Mouse (Mus musculus) heart, embryonic 15.5 days (tissue): ENCODE results near the gene Slx1b. TPM values are rescaled to one million over a fixed set of nuclear protein-coding genes. Genes with fewer than 3 reads are reported as not detected.

ENCODE experiments used
- ATAC-seq: fragments of 200-750 bp; cut with Nextera tagmentation; replicated peaks from 2 replicates; pipeline ENCODE4 v1.8.0; 2017; ENCODE audit warnings: low read depth, moderate TSS enrichment; ENCODE audit not compliant: insufficient number of reproducible peaks, insufficient read depth, low FRiP score
- H3K27ac ChIP-seq: fragments of 300-500 bp; sonication (generic); 2 replicates; pipeline ENCODE4 v1.5.1; 2015; ENCODE audit warnings: mild to moderate bottlenecking, inconsistent platforms
- H3K27me3 ChIP-seq: fragments of 300-500 bp; sonication (generic); 2 replicates; pipeline ENCODE4 v1.6.1; 2015; ENCODE audit warnings: inconsistent platforms
- H3K36me3 ChIP-seq: fragments of 300-500 bp; sonication (generic); 2 replicates; pipeline ENCODE4 v1.6.1; 2015; ENCODE audit warnings: mild to moderate bottlenecking, inconsistent platforms
- H3K4me1 ChIP-seq: fragments of 300-500 bp; sonication (generic); replicated peaks from 2 replicates; pipeline ENCODE4 v1.6.1; 2015; ENCODE audit warnings: inconsistent platforms
- H3K4me2 ChIP-seq: fragments of 300-500 bp; sonication (generic); 2 replicates; pipeline ENCODE4 v1.6.1; 2015; ENCODE audit warnings: inconsistent platforms, mild to moderate bottlenecking, moderate library complexity
- H3K4me3 ChIP-seq: fragments of 300-500 bp; sonication (generic); 2 replicates; pipeline ENCODE4 v1.5.1; 2015; ENCODE audit warnings: mild to moderate bottlenecking, inconsistent platforms
- H3K9ac ChIP-seq: fragments of 300-500 bp; sonication (generic); 2 replicates; pipeline ENCODE4 v1.6.1; 2015; ENCODE audit warnings: mild to moderate bottlenecking, inconsistent platforms
- H3K9me3 ChIP-seq: fragments of 300-500 bp; sonication (generic); replicated peaks from 2 replicates; pipeline ENCODE4 v1.6.1; 2016; ENCODE audit warnings: inconsistent platforms
- WGBS: fragments of 180-500 bp; shearing (Covaris S2); methylation state at CpG from one replicate; pipeline ENCODE4 v1.1.7; 2015; ENCODE audit warnings: mixed read lengths; 5-methylcytosine and 5-hydroxymethylcytosine counted together
- polyA plus RNA-seq: library from polyadenylated mRNA; unstranded; fragments of >200 nt; fragmentation: Nextera tagmentation; extraction: Ambion mirVana; gene quantifications from 2 replicates; pipeline ENCODE4 v1.2.1, GENCODE M21; 2015

Slx1b gene
- polyA plus RNA-seq, 1 experiment from 2014 or later = 6.7 TPM

DNA sequence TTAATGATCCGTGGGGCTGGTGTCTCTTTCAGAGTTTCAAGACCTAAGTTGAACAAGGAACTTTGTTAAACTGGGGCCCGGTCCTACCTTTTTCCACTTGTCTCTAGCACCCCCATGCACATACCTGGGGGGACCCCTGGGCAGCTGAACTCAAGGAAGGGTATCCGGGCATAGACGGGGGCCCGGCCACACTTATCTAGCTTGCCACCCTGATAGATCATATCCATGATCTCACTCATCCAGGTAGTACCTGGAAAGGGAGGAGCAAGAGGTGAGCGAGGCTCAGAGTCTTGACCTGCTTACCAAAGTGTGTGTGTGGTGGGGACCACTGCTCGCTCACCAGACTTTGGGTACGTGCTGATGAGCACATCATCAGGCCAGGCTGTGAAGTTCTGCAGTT, 20.5 kb downstream of the Slx1b start:
- Histone ChIP-seq H3K9me3 (no peaks in the 10 kb centered on the region), H3K4me1 (peaks cover 20% of the 10 kb centered on the region), H3K27ac (no peak overlapping the region), H3K4me3 (no peak overlapping the region), H3K9ac (no peak overlapping the region), H3K4me2 (0 out of 2 replicates have a peak overlapping the region, but pooled peaks have one; percentile 42), H3K27me3 (no peaks in the 10 kb centered on the region), H3K36me3 (peaks cover 7% of the 10 kb centered on the region)
- ATAC-seq = no peak
- 89% methylated on average over 8 of the region's 8 CpGs for WGBS

GRCm38 (mm10) chr7:126672111-126672510, 23.5 kb downstream of the Slx1b start:
- no peak overlapping the region for H3K9ac ChIP-seq

GRCm38 (mm10) chr7:126670152-126670551, 25.4 kb downstream of the Slx1b start:
- H3K4me3 ChIP-seq = no peak overlapping the region
- 0 out of 2 replicates have a peak, but pooled peaks cover 3% of the 10 kb centered on the region for H3K4me1 ChIP-seq
- no peak for ATAC-seq
- 75% methylated on average over 3 of the region's 3 CpGs for WGBS
- no peaks in the 10 kb centered on the region for H3K9me3 ChIP-seq
- H3K9ac ChIP-seq = no peak overlapping the region
- no peaks in the 10 kb centered on the region for H3K27me3 ChIP-seq
- H3K36me3 ChIP-seq = peaks cover 14% of the 10 kb centered on the region
- H3K4me2 ChIP-seq = no peak overlapping the region
- no peak overlapping the region for H3K27ac ChIP-seq

More at GRCm38 (mm10) chr7:126672111-126672510, 23.5 kb downstream of the Slx1b start:
- no peak for ATAC-seq
- no peak overlapping the region for H3K4me2 ChIP-seq
- WGBS = 91% methylated on average over 9 of the region's 9 CpGs
- no peak overlapping the region for H3K4me3 ChIP-seq
- peaks cover 20% of the 10 kb centered on the region for H3K4me1 ChIP-seq
- peaks cover 7% of the 10 kb centered on the region for H3K36me3 ChIP-seq
- H3K27ac ChIP-seq = no peak overlapping the region
- no peaks in the 10 kb centered on the region for H3K9me3 ChIP-seq
- no peaks in the 10 kb centered on the region for H3K27me3 ChIP-seq

DNA sequence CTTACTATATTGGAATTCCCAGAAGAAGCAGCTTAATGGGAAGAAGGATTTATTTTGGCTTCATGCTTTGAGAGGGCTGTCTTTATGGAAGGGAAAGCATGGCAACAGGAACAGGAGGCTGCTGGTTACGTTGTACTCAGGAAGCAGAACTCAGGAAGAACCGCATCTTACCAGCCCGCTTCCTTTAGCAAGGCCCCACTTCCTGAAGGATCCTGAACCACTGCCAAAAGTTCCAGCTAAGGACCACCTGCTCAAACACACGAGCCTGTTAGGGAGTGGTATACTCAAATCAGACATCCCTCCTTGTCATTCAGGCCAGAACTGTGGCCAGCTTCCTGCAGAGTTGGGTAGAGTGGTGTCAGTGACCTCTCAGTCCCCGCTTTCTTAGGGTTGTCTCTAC, 27.1 kb downstream of the Slx1b start:
- Histone ChIP-seq H3K27me3 (no peaks in the 10 kb centered on the region), H3K27ac (peak overlapping the region; percentile 77), H3K4me2 (no peak overlapping the region), H3K9me3 (no peaks in the 10 kb centered on the region), H3K4me3 (no peak overlapping the region), H3K9ac (no peak overlapping the region), H3K36me3 (peaks cover 19% of the 10 kb centered on the region), H3K4me1 (0 out of 2 replicates have a peak, but pooled peaks cover 3% of the 10 kb centered on the region)
- peak; percentile 62 for ATAC-seq
- 65% methylated on average over 5 of the region's 5 CpGs for WGBS

DNA sequence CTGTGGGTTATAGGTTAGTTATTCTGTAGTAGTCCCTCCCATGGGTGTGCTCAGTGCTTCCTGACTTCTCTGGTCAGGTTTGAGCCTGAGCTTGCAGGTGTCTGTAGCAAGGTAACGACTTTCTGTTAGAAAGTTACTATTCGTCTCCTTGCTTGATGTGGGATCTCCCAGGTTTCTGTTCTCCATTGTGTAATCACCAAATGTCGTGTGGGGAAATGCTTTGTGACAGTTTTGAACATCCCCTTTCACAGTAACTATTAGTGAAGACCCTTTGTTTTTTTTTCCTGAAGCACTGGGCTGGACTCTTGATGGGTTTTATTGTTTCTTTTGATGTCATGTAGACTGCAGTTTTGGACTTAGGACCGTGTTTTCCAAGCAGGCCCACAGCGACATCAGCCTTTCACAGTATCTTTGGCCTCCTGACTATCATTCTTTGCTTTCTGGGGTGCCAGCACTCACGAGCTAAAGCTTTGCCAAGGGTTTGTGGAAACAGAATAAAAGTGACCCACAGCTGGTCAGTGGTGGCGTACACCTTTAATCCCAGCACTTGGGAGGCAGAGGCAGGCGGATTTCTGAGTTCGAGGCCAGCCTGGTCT, 28.0 kb downstream of the Slx1b start:
- H3K36me3 ChIP-seq = peaks cover 16% of the 10 kb centered on the region
- 0 out of 2 replicates have a peak, but pooled peaks cover 3% of the 10 kb centered on the region for H3K4me1 ChIP-seq
- no peaks in the 10 kb centered on the region for H3K9me3 ChIP-seq
- no peak overlapping the region for H3K4me2 ChIP-seq
- peak overlapping the region; percentile 77 for H3K27ac ChIP-seq
- WGBS = 83% methylated on average over 9 of the region's 9 CpGs
- no peaks in the 10 kb centered on the region for H3K27me3 ChIP-seq
- H3K9ac ChIP-seq = no peak overlapping the region
- no peak for ATAC-seq
- H3K4me3 ChIP-seq = no peak overlapping the region

DNA sequence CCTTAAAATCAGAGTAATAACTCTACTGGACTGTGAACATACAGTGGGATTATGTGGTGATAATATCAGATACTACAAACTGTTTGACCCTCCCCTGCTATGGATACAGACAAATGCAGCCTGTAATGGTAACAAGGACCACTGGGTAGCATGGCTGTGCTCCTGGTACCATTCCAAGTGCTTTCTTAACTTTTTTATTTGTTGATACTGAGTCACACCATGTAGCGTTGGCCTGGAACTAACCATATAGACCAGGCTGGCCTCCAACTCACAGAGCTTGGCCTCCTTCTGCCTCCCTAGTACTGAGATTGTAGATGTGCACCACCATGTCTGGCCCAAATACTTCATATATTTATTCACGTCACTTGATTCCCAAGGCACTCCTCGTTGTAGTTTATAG, 30.3 kb downstream of the Slx1b start:
- H3K4me2 ChIP-seq = no peak overlapping the region
- 86% methylated on average over 3 of the region's 3 CpGs for WGBS
- no peak overlapping the region for H3K27ac ChIP-seq
- H3K9ac ChIP-seq = no peak overlapping the region
- no peaks in the 10 kb centered on the region for H3K9me3 ChIP-seq
- H3K4me1 ChIP-seq = 0 out of 2 replicates have a peak, but pooled peaks cover under 1% of the 10 kb centered on the region
- no peaks in the 10 kb centered on the region for H3K27me3 ChIP-seq
- ATAC-seq = no peak
- peaks cover 16% of the 10 kb centered on the region; the same call in 1 of the 2 replicates for H3K36me3 ChIP-seq
- no peak overlapping the region for H3K4me3 ChIP-seq

DNA sequence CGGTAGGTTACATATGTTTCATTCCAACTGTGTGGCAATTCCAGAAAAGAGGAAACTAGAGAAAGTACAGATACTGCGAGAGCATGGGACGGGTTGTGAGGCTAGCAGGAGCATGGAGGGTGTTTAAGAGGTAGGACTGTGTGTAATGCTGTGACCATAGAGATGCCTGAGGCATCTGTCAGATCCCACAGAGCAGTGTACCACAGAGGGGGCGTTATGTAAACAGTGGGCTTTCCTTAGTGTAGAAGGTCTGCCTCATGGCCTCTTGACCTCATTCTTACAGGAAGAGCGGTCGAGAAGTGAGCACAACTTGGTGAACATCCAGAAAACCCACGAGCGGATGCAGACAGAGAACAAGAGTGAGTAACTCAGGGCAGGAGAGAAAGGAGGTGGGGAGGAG, 31.9 kb downstream of the Slx1b start:
- Histone ChIP-seq H3K4me1 (no peaks in the 10 kb centered on the region), H3K27ac (peak overlapping the region; percentile 8; the same call in 1 of the 2 replicates), H3K36me3 (peaks cover 16% of the 10 kb centered on the region; the same call in 1 of the 2 replicates), H3K9ac (no peak overlapping the region), H3K4me3 (no peak overlapping the region), H3K4me2 (no peak overlapping the region), H3K27me3 (no peaks in the 10 kb centered on the region), H3K9me3 (no peaks in the 10 kb centered on the region)
- ATAC-seq = no peak
- 66% methylated on average over 8 of the region's 8 CpGs for WGBS

- Histone ChIP-seq H3K4me1 (no peaks in the 10 kb centered on the region), H3K9ac (no peak overlapping the region), H3K4me3 (no peak overlapping the region), H3K27ac (no peak overlapping the region), H3K36me3 (peaks cover 5% of the 10 kb centered on the region; the same call in 1 of the 2 replicates), H3K4me2 (no peak overlapping the region), H3K9me3 (no peaks in the 10 kb centered on the region), H3K27me3 (no peaks in the 10 kb centered on the region)
- 84% methylated on average over 3 of the region's 3 CpGs for WGBS
- ATAC-seq = no peak
Observed at GRCm38 (mm10) chr7:126659771-126660170, 35.8 kb downstream of the Slx1b start.

DNA sequence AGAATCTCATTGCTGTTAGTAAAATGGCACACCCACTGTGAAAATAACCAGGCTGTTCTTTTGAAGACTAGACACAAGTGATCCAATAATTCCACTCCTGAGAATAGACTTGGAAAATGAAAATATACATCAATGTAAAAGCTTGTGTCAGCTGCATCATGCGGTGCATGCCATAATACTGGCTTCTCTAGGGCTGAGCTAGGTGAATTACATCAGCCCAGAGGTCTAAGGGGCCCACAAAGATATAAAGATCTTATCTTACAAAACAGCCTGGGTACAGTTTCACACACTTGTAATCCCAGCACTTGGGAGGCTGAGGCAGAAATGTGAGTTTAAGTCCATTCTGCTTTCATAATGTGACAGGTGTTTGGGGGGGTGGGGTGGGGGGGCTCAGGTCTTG, 38.1 kb downstream of the Slx1b start:
- 78% methylated on average over 1 of the region's 1 CpGs for WGBS
- Histone ChIP-seq H3K4me2 (no peak overlapping the region), H3K36me3 (peaks cover 4% of the 10 kb centered on the region; the same call in 1 of the 2 replicates), H3K27me3 (no peaks in the 10 kb centered on the region), H3K4me3 (no peak overlapping the region), H3K4me1 (no peaks in the 10 kb centered on the region), H3K9ac (no peak overlapping the region), H3K27ac (no peak overlapping the region), H3K9me3 (no peaks in the 10 kb centered on the region)
- ATAC-seq = no peak

DNA sequence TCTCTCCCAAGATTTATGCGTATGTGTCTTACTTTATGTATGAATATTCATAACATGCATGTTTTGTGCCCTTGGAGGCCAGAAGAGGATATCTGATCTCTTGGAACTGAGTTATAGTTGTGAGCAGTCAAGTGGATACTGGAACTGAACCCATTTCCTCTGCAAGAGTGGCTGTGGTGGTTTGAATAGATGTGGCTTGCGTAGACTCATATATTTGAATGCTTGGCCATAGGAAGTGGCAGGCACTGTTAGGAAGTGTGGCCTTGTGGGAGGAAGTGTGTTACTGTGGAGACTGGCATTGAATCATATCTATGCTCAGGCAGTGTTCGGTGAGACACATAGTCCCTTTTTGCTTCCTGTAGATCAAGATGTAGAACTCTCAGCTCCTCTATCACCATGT, 39.9 kb downstream of the Slx1b start:
- Histone ChIP-seq H3K4me3 (no peak overlapping the region), H3K9ac (no peak overlapping the region), H3K36me3 (no peaks in the 10 kb centered on the region), H3K4me2 (no peak overlapping the region), H3K27ac (no peak overlapping the region), H3K9me3 (no peaks in the 10 kb centered on the region), H3K27me3 (no peaks in the 10 kb centered on the region), H3K4me1 (no peaks in the 10 kb centered on the region)
- ATAC-seq = no peak
- 77% methylated on average over 3 of the region's 3 CpGs for WGBS

- H3K27me3 ChIP-seq = no peaks in the 10 kb centered on the region
- H3K4me2 ChIP-seq = no peak overlapping the region
- H3K9me3 ChIP-seq = no peaks in the 10 kb centered on the region
- no peak overlapping the region for H3K4me3 ChIP-seq
- H3K9ac ChIP-seq = no peak overlapping the region
- peaks cover 8% of the 10 kb centered on the region for H3K4me1 ChIP-seq
- 72% methylated on average over 2 of the region's 2 CpGs for WGBS
- no peaks in the 10 kb centered on the region for H3K36me3 ChIP-seq
- no peak for ATAC-seq
- no peak overlapping the region for H3K27ac ChIP-seq
Observed at GRCm38 (mm10) chr7:126653991-126654390, 41.6 kb downstream of the Slx1b start.

DNA sequence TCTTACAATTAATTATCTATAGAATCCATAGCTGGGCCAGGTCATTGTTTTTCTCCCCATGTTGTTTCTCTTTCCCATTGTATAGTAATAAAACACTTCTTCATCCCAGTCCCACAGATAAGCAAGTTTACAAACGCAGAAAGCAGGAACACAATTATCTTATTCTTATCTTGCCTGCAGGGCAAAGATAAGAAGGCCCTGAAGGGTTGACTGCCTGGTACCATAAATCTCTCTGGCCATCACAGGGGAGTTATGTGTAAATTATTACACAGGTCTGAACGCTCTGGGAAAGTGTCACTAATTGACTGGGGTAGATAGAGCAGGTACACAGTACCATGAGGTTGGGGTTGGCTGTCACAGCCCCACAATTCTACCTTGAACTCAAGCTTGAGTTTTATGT, 44.7 kb downstream of the Slx1b start:
- ATAC-seq = no peak
- peaks cover 14% of the 10 kb centered on the region for H3K4me1 ChIP-seq
- 47% methylated on average over 2 of the region's 2 CpGs for WGBS
- H3K36me3 ChIP-seq = no peaks in the 10 kb centered on the region
- no peaks in the 10 kb centered on the region for H3K9me3 ChIP-seq
- H3K9ac ChIP-seq = no peak overlapping the region
- H3K4me2 ChIP-seq = no peak overlapping the region
- no peaks in the 10 kb centered on the region for H3K27me3 ChIP-seq
- no peak overlapping the region for H3K4me3 ChIP-seq
- no peak overlapping the region for H3K27ac ChIP-seq
